Mouse (Mus musculus) kidney, embryonic 15.5 days (tissue): ENCODE data around the gene Patj. TPM values are rescaled to one million over a fixed set of nuclear protein-coding genes. Genes with fewer than 3 reads are reported as not detected.
"Not testable (repeated sequence)": the region's sequence is repeated elsewhere in the genome, so short reads cannot be mapped to it uniquely, and the experiment has no call there.

Experiments used
- ATAC-seq: fragments of 200-750 bp; cut with Nextera tagmentation; replicated peaks from 2 replicates; pipeline ENCODE4 v1.8.0; 2017; ENCODE audit warnings: moderate TSS enrichment; ENCODE audit not compliant: low FRiP score
- H3K27ac ChIP-seq: fragments of 300-500 bp; sonication (generic); 2 replicates; pipeline ENCODE4 v1.5.1; 2015; ENCODE audit warnings: mild to moderate bottlenecking, inconsistent platforms
- H3K27me3 ChIP-seq: fragments of 300-500 bp; sonication (generic); 2 replicates; pipeline ENCODE4 v1.6.1; 2015; ENCODE audit warnings: inconsistent platforms
- H3K36me3 ChIP-seq: fragments of 300-500 bp; sonication (generic); 2 replicates; pipeline ENCODE4 v1.6.1; 2015; ENCODE audit warnings: inconsistent platforms
- H3K4me1 ChIP-seq: fragments of 300-500 bp; sonication (generic); 2 replicates; pipeline ENCODE4 v1.6.1; 2015; ENCODE audit warnings: inconsistent platforms
- H3K4me2 ChIP-seq: fragments of 300-500 bp; sonication (generic); 2 replicates; pipeline ENCODE4 v1.6.1; 2015; ENCODE audit warnings: moderate library complexity, mild to moderate bottlenecking, inconsistent platforms
- H3K4me3 ChIP-seq: fragments of 300-500 bp; sonication (generic); replicated peaks from 2 replicates; pipeline ENCODE4 v1.5.1; 2015; ENCODE audit warnings: mild to moderate bottlenecking, inconsistent platforms
- H3K9ac ChIP-seq: fragments of 300-500 bp; sonication (generic); 2 replicates; pipeline ENCODE4 v1.6.1; 2015; ENCODE audit warnings: mild to moderate bottlenecking, inconsistent platforms
- H3K9me3 ChIP-seq: fragments of 300-500 bp; sonication (generic); replicated peaks from 2 replicates; pipeline ENCODE4 v1.6.1; 2016; ENCODE audit warnings: inconsistent platforms
- WGBS: fragments of 180-500 bp; shearing (Covaris S2); methylation state at CpG from one replicate; pipeline ENCODE4 v1.1.7; 2015; ENCODE audit warnings: mixed read lengths; 5-methylcytosine and 5-hydroxymethylcytosine counted together
- polyA plus RNA-seq: library from polyadenylated mRNA; unstranded; fragments of >200 nt; fragmentation: Nextera tagmentation; extraction: Ambion mirVana; gene quantifications from 2 replicates; pipeline ENCODE4 v1.2.1, GENCODE M21; 2015

Gene Patj
- polyA plus RNA-seq, 1 experiment from 2014 or later, result 26.6 TPM

- H3K4me1 ChIP-seq, result peaks cover 18% of the 10 kb centered on the region
- ATAC-seq, result peak; percentile 73; the same call in 1 of the 2 replicates
- peaks cover 5% of the 10 kb centered on the region; the same call in 1 of the 2 replicates for H3K36me3 ChIP-seq
- no peaks in the 10 kb centered on the region for H3K27me3 ChIP-seq
- no peak overlapping the region for H3K4me2 ChIP-seq
- no peaks in the 10 kb centered on the region for H3K9me3 ChIP-seq
- H3K4me3 ChIP-seq, result no peak overlapping the region
- 55% methylated on average over 6 of the region's 6 CpGs for WGBS
- no peak overlapping the region for H3K9ac ChIP-seq
- H3K27ac ChIP-seq, result no peak overlapping the region
Observed at GRCm38 (mm10) chr4:98404412-98404811, 8.8 kb downstream of the Patj start.

DNA sequence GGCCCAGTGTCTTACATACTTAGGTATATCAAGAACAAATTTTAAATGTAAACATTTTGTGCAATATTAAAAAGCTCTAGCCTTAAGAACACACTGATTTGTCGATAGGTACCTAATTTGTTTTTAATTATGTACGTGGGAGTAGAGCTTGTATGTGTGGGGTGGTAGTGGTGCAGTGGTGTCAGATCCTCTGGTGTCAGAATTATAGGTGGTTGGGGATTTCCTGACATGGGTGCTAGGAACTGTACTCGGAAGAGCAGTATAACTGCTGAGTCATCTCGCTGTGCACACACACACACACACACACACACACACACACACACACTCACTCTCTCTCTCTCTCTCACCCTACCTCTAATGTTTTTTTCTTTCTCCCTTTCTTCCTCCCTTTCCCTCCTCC, 12.9 kb downstream of the Patj start:
- Histone ChIP-seq H3K4me1 (0 out of 2 replicates have a peak, but pooled peaks cover 4% of the 10 kb centered on the region), H3K36me3 (peaks cover 34% of the 10 kb centered on the region), H3K27me3 (no peaks in the 10 kb centered on the region), H3K4me3 (no peak overlapping the region), H3K9ac (no peak overlapping the region), H3K4me2 (no peak overlapping the region), H3K9me3 (no peaks in the 10 kb centered on the region), H3K27ac (no peak overlapping the region)
- no peak for ATAC-seq
- WGBS, result 84% methylated on average over 4 of the region's 4 CpGs

- H3K27ac ChIP-seq, H3K9me3 ChIP-seq, H3K4me1 ChIP-seq, H3K4me3 ChIP-seq, H3K27me3 ChIP-seq, H3K4me2 ChIP-seq, H3K9ac ChIP-seq, ATAC-seq: not testable (repeated sequence)
- H3K36me3 ChIP-seq, result peaks cover 73% of the 10 kb centered on the region
- WGBS, result 96% methylated on average over 8 of the region's 8 CpGs
Observed at GRCm38 (mm10) chr4:98415150-98415549, 19.6 kb downstream of the Patj start.

- Histone ChIP-seq H3K4me2 (no peak overlapping the region), H3K4me1 (no peaks in the 10 kb centered on the region), H3K27ac (no peak overlapping the region), H3K4me3 (no peak overlapping the region), H3K9ac (no peak overlapping the region), H3K36me3 (peaks cover 35% of the 10 kb centered on the region), H3K9me3 (no peaks in the 10 kb centered on the region), H3K27me3 (no peaks in the 10 kb centered on the region)
- WGBS, result 58% methylated on average over 8 of the region's 8 CpGs
- ATAC-seq, result no peak
Observed at GRCm38 (mm10) chr4:98428371-98428770, 32.8 kb downstream of the Patj start.

DNA sequence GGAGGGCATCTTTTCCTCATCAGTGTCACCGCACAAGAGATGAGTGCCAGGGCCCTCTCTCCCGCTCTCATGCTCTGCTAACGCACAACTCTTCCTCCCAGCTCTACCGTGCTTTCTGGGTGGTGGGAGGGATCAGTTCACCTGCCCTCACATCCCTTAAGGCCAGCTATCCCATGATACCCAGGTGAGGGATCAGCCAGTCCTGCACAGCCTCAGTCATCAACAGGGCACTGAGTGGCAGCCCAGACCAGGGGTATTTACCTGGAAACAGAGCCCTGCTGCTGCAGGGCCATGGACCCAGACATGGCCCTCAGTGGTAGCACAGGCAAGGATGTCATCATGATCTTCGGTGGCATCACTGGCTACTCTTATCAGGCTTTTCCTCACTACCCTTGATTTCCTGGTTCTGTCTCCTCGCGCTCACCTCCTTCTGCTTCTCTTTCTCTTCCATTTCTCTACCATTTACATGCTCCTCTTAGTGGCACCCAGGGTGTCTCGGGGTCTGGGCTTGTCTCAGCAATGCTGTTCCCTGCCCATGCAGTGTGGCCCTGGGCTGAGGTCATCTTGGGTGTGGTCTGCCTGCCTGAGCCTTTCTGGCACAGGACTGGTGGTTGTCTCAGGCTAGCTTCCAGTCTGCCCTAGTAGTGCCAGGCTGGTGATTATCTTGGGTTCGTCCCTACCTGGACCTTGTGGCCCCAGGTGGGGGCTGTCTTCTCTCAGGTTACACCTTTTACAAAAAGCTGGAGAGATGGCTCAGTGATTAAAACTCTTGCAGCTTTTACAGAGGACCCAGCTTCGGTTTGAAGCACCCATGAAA, 40.3 kb downstream of the Patj start:
- 83% methylated on average over 10 of the region's 10 CpGs for WGBS

GRCm38 (mm10) chr4:98436664-98437363, 41.2 kb downstream of the Patj start:
- no peaks in the 10 kb centered on the region for H3K9me3 ChIP-seq
- peaks cover 18% of the 10 kb centered on the region for H3K36me3 ChIP-seq
- no peaks in the 10 kb centered on the region for H3K27me3 ChIP-seq
- peak overlapping the region; percentile 30 for H3K4me2 ChIP-seq
- H3K27ac ChIP-seq, result no peak overlapping the region
- WGBS, result 62% methylated on average over 12 of the region's 12 CpGs
- H3K9ac ChIP-seq, result no peak overlapping the region
- no peak for ATAC-seq
- H3K4me3 ChIP-seq, result no peak overlapping the region; the same call in 1 of the 2 replicates
- 0 out of 2 replicates have a peak, but pooled peaks cover 4% of the 10 kb centered on the region for H3K4me1 ChIP-seq

More for the DNA sequence above, 40.3 kb downstream of the Patj start:
- H3K9ac ChIP-seq, result no peak overlapping the region
- H3K36me3 ChIP-seq, result peaks cover 21% of the 10 kb centered on the region
- H3K4me3 ChIP-seq, result no peak overlapping the region
- H3K27me3 ChIP-seq, result no peaks in the 10 kb centered on the region
- ATAC-seq, result no peak; the same call in 1 of the 2 replicates
- H3K27ac ChIP-seq, result no peak overlapping the region
- no peaks in the 10 kb centered on the region for H3K9me3 ChIP-seq
- H3K4me1 ChIP-seq, result 0 out of 2 replicates have a peak, but pooled peaks cover 4% of the 10 kb centered on the region
- H3K4me2 ChIP-seq, result no peak overlapping the region

GRCm38 (mm10) chr4:98439261-98440005, 43.8 kb downstream of the Patj start:
- Histone ChIP-seq H3K4me1 (0 out of 2 replicates have a peak, but pooled peaks cover 4% of the 10 kb centered on the region), H3K27ac (peak overlapping the region; percentile 22; the same call in 1 of the 2 replicates), H3K4me2 (no peak overlapping the region), H3K27me3 (no peaks in the 10 kb centered on the region), H3K36me3 (peaks cover 6% of the 10 kb centered on the region; the same call in 1 of the 2 replicates), H3K9ac (no peak overlapping the region), H3K4me3 (no peak overlapping the region), H3K9me3 (no peaks in the 10 kb centered on the region)
- 80% methylated on average over 8 of the region's 8 CpGs for WGBS
- no peak for ATAC-seq

DNA sequence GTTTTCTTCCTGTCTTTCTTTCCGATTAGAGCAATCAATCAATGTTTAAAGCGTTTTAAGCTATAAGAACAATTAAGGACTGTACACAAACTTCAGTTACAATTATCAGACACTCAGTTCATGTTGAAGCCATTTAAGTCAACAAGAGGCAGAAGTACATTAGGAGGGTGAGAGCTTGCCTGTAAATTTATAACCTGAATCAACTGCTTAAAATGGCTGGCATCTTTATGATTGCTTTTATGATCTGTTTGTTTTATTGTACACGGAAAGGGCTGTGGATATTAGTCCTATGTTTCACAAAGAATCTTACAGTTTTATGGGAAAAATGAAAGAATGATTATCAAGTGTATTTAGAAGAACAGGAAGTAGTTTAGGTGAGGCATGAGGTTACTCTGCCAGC, 45.7 kb downstream of the Patj start:
- Histone ChIP-seq H3K9ac (no peak overlapping the region), H3K4me3 (no peak overlapping the region), H3K4me1 (0 out of 2 replicates have a peak, but pooled peaks cover 4% of the 10 kb centered on the region), H3K36me3 (0 out of 2 replicates have a peak, but pooled peaks cover 5% of the 10 kb centered on the region), H3K27ac (no peak overlapping the region), H3K9me3 (no peaks in the 10 kb centered on the region), H3K4me2 (no peak overlapping the region), H3K27me3 (no peaks in the 10 kb centered on the region)
- ATAC-seq, result no peak
- WGBS, result 38% methylated on average over 3 of the region's 3 CpGs

GRCm38 (mm10) chr4:98444437-98445139, 49.0 kb downstream of the Patj start:
- ATAC-seq, result peak; percentile 67; the same call in 1 of the 2 replicates
- 84% methylated on average over 10 of the region's 10 CpGs for WGBS
- Histone ChIP-seq H3K9me3 (no peaks in the 10 kb centered on the region), H3K4me2 (no peak overlapping the region), H3K27ac (no peak overlapping the region), H3K36me3 (0 out of 2 replicates have a peak, but pooled peaks cover 5% of the 10 kb centered on the region), H3K4me3 (no peak overlapping the region), H3K4me1 (0 out of 2 replicates have a peak, but pooled peaks cover 4% of the 10 kb centered on the region), H3K27me3 (no peaks in the 10 kb centered on the region), H3K9ac (no peak overlapping the region)

GRCm38 (mm10) chr4:98449564-98450263, 54.1 kb downstream of the Patj start:
- WGBS, result 46% methylated on average over 4 of the region's 4 CpGs
- ATAC-seq, result no peak
- H3K4me3 ChIP-seq, result no peak overlapping the region
- H3K9me3 ChIP-seq, result no peaks in the 10 kb centered on the region
- H3K4me1 ChIP-seq, result peaks cover 19% of the 10 kb centered on the region
- H3K9ac ChIP-seq, result no peak overlapping the region
- no peak overlapping the region for H3K27ac ChIP-seq
- no peaks in the 10 kb centered on the region for H3K27me3 ChIP-seq
- H3K4me2 ChIP-seq, result no peak overlapping the region
- 0 out of 2 replicates have a peak, but pooled peaks cover 5% of the 10 kb centered on the region for H3K36me3 ChIP-seq

GRCm38 (mm10) chr4:98450308-98450707, 54.7 kb downstream of the Patj start:
- no peaks in the 10 kb centered on the region for H3K27me3 ChIP-seq
- H3K4me2 ChIP-seq, result no peak overlapping the region
- no peak for ATAC-seq
- H3K9ac ChIP-seq, result no peak overlapping the region
- H3K36me3 ChIP-seq, result 0 out of 2 replicates have a peak, but pooled peaks cover 5% of the 10 kb centered on the region
- 50% methylated on average over 11 of the region's 11 CpGs for WGBS
- H3K4me3 ChIP-seq, result no peak overlapping the region
- H3K9me3 ChIP-seq, result no peaks in the 10 kb centered on the region
- H3K27ac ChIP-seq, result no peak overlapping the region
- peaks cover 19% of the 10 kb centered on the region for H3K4me1 ChIP-seq
